Mouse (Mus musculus) MEL (cell line): ENCODE data around the gene Nfia. TPM values are rescaled to one million over a fixed set of nuclear protein-coding genes. Genes with fewer than 3 reads are reported as not detected.

Experiments
- DNase-seq: peaks from one replicate; pipeline ENCODE4 v3.0.0; 2011; ENCODE audit warnings: low read depth, low spot score
- H3K27ac ChIP-seq: 2 replicates; pipeline ENCODE4 v1.5.1; 2012; ENCODE audit warnings: low read depth, mild to moderate bottlenecking, control low read depth, low read length, moderate library complexity; ENCODE audit not compliant: control insufficient read depth
- H3K27me3 ChIP-seq, 2 experiments: fragments of 150-350 bp in 1 of 2; sonication (generic) in 1 of 2; 2 replicates each; pipeline ENCODE4 v1.6.1; 2012; ENCODE audit warnings: low read length in 2 of 2, mild to moderate bottlenecking in 2 of 2, improper control_type of control experiment in 1 of 2, moderate library complexity in 1 of 2; ENCODE audit not compliant: insufficient read depth in 2 of 2, control insufficient read depth in 1 of 2
- H3K36me3 ChIP-seq, 2 experiments: 2 replicates each; pipeline ENCODE4 v1.6.1; 2012 to 2014; ENCODE audit warnings: low read length in 2 of 2, improper control_type of control experiment in 1 of 2, inconsistent platforms in 1 of 2, mild to moderate bottlenecking in 1 of 2; ENCODE audit not compliant: insufficient read depth in 2 of 2, control insufficient read depth in 1 of 2
- H3K4me1 ChIP-seq, 2 experiments: fragments of 150-350 bp in 1 of 2; sonication (generic) in 1 of 2; 2 replicates each; pipeline ENCODE4 v1.6.1; 2012; ENCODE audit warnings: low read length in 2 of 2, improper control_type of control experiment in 1 of 2, mild to moderate bottlenecking in 1 of 2; ENCODE audit not compliant: insufficient read depth in 2 of 2, control insufficient read depth in 1 of 2
- H3K4me3 ChIP-seq, 2 experiments: fragments of 150-350 bp in 1 of 2; sonication (generic) in 1 of 2; 2 replicates each; pipeline ENCODE4 v1.5.1; 2012; ENCODE audit warnings: low read depth in 2 of 2, low read length in 2 of 2, mild to moderate bottlenecking in 2 of 2, moderate library complexity in 2 of 2, control low read depth in 1 of 2, improper control_type of control experiment in 1 of 2; ENCODE audit not compliant: control insufficient read depth in 1 of 2, insufficient read depth in 1 of 2
- H3K79me2 ChIP-seq: 2 replicates; pipeline ENCODE4 v1.6.1; 2012; ENCODE audit warnings: mild to moderate bottlenecking, low read length, moderate library complexity; ENCODE audit not compliant: control insufficient read depth, poor library complexity, insufficient read depth
- H3K9ac ChIP-seq: 2 replicates; pipeline ENCODE4 v1.6.1; 2012; ENCODE audit warnings: low read depth, mild to moderate bottlenecking, control low read depth, low read length, moderate library complexity; ENCODE audit not compliant: control insufficient read depth, poor library complexity, severe bottlenecking
- H3K9me3 ChIP-seq: fragments of 150-350 bp; sonication (generic); replicated peaks from 2 replicates; pipeline ENCODE4 v1.6.1; 2012; ENCODE audit warnings: mild to moderate bottlenecking, low read length, improper control_type of control experiment, moderate library complexity; ENCODE audit not compliant: insufficient read depth
- BHLHE40 ChIP-seq: IDR thresholded peaks from 2 replicates; pipeline ENCODE4 v1.6.1; 2012; ENCODE audit warnings: low read depth, mild to moderate bottlenecking, inconsistent platforms, low read length, improper control_type of control experiment, borderline replicate concordance
- CHD1 ChIP-seq: IDR thresholded peaks from 2 replicates; pipeline ENCODE4 v1.6.1; 2012; ENCODE audit warnings: low read depth, mild to moderate bottlenecking, inconsistent platforms, low read length, improper control_type of control experiment
- CHD2 ChIP-seq: IDR thresholded peaks from 2 replicates; pipeline ENCODE4 v1.6.1; 2011; ENCODE audit warnings: low read length, improper control_type of control experiment
- E2F4 ChIP-seq: IDR thresholded peaks from 2 replicates; pipeline ENCODE4 v1.6.1; 2011; ENCODE audit warnings: low read depth, low read length, improper control_type of control experiment, borderline replicate concordance
- ELF1 ChIP-seq: IDR thresholded peaks from 2 replicates; pipeline ENCODE4 v1.6.1; 2014; ENCODE audit warnings: low read depth, mild to moderate bottlenecking, inconsistent platforms, low read length, improper control_type of control experiment, moderate library complexity
- EP300 ChIP-seq, 2 experiments: IDR thresholded peaks; 2 replicates each; pipeline ENCODE4 v1.6.1; 2011; ENCODE audit warnings: improper control_type of control experiment in 2 of 2, low read length in 2 of 2, low read depth in 1 of 2, mild to moderate bottlenecking in 1 of 2
- ETS1 ChIP-seq: IDR thresholded peaks from 2 replicates; pipeline ENCODE4 v1.6.1; 2012; ENCODE audit warnings: low read depth, mild to moderate bottlenecking, inconsistent platforms, low read length, improper control_type of control experiment, moderate library complexity
- MAFK ChIP-seq: IDR thresholded peaks from 2 replicates; pipeline ENCODE4 v1.6.1; 2011; ENCODE audit warnings: low read depth, mild to moderate bottlenecking, low read length, improper control_type of control experiment, borderline replicate concordance
- MAZ ChIP-seq: IDR thresholded peaks from 2 replicates; pipeline ENCODE4 v1.6.1; 2012; ENCODE audit warnings: low read depth, mild to moderate bottlenecking, inconsistent platforms, low read length, improper control_type of control experiment
- MEF2A ChIP-seq: IDR thresholded peaks from 2 replicates; pipeline ENCODE4 v1.6.1; 2014; ENCODE audit warnings: low read depth, mild to moderate bottlenecking, inconsistent platforms, low read length, improper control_type of control experiment; ENCODE audit not compliant: poor library complexity, insufficient replicate concordance, severe bottlenecking; ENCODE audit errors: extremely low read depth
- MYB ChIP-seq: IDR thresholded peaks from 2 replicates; pipeline ENCODE4 v1.6.1; 2011; ENCODE audit warnings: mild to moderate bottlenecking, low read depth, low read length, improper control_type of control experiment
- MYC ChIP-seq: IDR thresholded peaks from 2 replicates; pipeline ENCODE4 v1.6.1; 2011; ENCODE audit warnings: low read depth, mild to moderate bottlenecking, low read length, improper control_type of control experiment, moderate library complexity
- POLR2A ChIP-seq, 2 experiments: IDR thresholded peaks; 2 replicates each; pipeline ENCODE4 v1.6.1; 2011 to 2012; ENCODE audit warnings: low read length in 2 of 2, mild to moderate bottlenecking in 2 of 2, control low read depth in 1 of 2, improper control_type of control experiment in 1 of 2, low read depth in 1 of 2, moderate library complexity in 1 of 2; ENCODE audit not compliant: control insufficient read depth in 1 of 2, insufficient read depth in 1 of 2, poor library complexity in 1 of 2
- POLR2AphosphoS2 ChIP-seq: IDR thresholded peaks from 2 replicates; pipeline ENCODE4 v1.6.1; 2011; ENCODE audit warnings: low read length, improper control_type of control experiment
- SIN3A ChIP-seq: IDR thresholded peaks from 2 replicates; pipeline ENCODE4 v1.6.1; 2012; ENCODE audit warnings: low read length, improper control_type of control experiment, inconsistent platforms
- SMC3 ChIP-seq: IDR thresholded peaks from 2 replicates; pipeline ENCODE4 v1.6.1; 2011; ENCODE audit warnings: low read depth, low read length, improper control_type of control experiment
- TAL1 ChIP-seq: IDR thresholded peaks from 2 replicates; pipeline ENCODE4 v1.6.1; 2012; ENCODE audit warnings: mild to moderate bottlenecking, inconsistent platforms, low read length, moderate library complexity, mixed read lengths
- TCF12 ChIP-seq: IDR thresholded peaks from 2 replicates; pipeline ENCODE4 v1.6.1; 2014; ENCODE audit warnings: low read depth, mild to moderate bottlenecking, inconsistent platforms, low read length, improper control_type of control experiment, moderate library complexity
- UBTF ChIP-seq: IDR thresholded peaks from 2 replicates; pipeline ENCODE4 v1.6.1; 2012; ENCODE audit warnings: low read depth, mild to moderate bottlenecking, inconsistent platforms, low read length, improper control_type of control experiment, moderate library complexity, borderline replicate concordance; ENCODE audit not compliant: insufficient read depth
- USF2 ChIP-seq, 2 experiments: IDR thresholded peaks; 2 replicates each; pipeline ENCODE4 v1.6.1; 2011 to 2012; ENCODE audit warnings: improper control_type of control experiment in 2 of 2, low read length in 2 of 2, borderline replicate concordance in 1 of 2, inconsistent platforms in 1 of 2, low read depth in 1 of 2, mild to moderate bottlenecking in 1 of 2; ENCODE audit not compliant: insufficient read depth in 1 of 2
- ZKSCAN1 ChIP-seq: IDR thresholded peaks from 2 replicates; pipeline ENCODE4 v1.6.1; 2012; ENCODE audit warnings: low read depth, mild to moderate bottlenecking, inconsistent platforms, low read length, improper control_type of control experiment, moderate library complexity
- ZMIZ1 ChIP-seq: IDR thresholded peaks from 2 replicates; pipeline ENCODE4 v1.6.1; 2012; ENCODE audit warnings: low read depth, mild to moderate bottlenecking, inconsistent platforms, low read length, improper control_type of control experiment, moderate library complexity
- ZNF384 ChIP-seq: IDR thresholded peaks from 2 replicates; pipeline ENCODE4 v1.6.1; 2012; ENCODE audit warnings: low read depth, mild to moderate bottlenecking, inconsistent platforms, low read length, improper control_type of control experiment
- polyA plus RNA-seq, 2 experiments: library from polyadenylated mRNA; stranded (reverse) in 1 of 2; unstranded in 1 of 2; fragments of >175 nt in 1 of 2; fragments of >200 nt in 1 of 2; gene quantifications; 2 replicates each; pipeline versions ENCODE4 v1.2.1 to v1.2.4; 2012; ENCODE audit warnings: low replicate concordance in 2 of 2, low read depth in 1 of 2; ENCODE audit not compliant: insufficient read length in 2 of 2, insufficient read depth in 1 of 2, missing spikeins in 1 of 2
- total RNA-seq: library from RNA; depleted of rRNA; stranded (reverse); fragments of 300-350 nt; gene quantifications from 2 replicates; pipeline ENCODE4 v1.2.3, GENCODE M21; 2012

Gene Nfia
- total and polyA plus RNA-seq, 3 experiments: 10.2 to 20.5 (median 13.4) TPM

GRCm38 (mm10) chr4:97776388-97777080 lies 4.0 kb downstream of the Nfia start:
- H3K9me3 ChIP-seq: no peaks in the 10 kb centered on the region
- no peak for TF ChIP-seq ELF1
- TF ChIP-seq E2F4: 0 out of 2 replicates have a peak, but pooled peaks have one; percentile 22
- no peak for TF ChIP-seq CHD2
- TF ChIP-seq EP300 (IDR thresholded peaks at IDR 0.05; ENCODE audit: low read depth in 1 of 2, low read length in 2 of 2): peak in 1 of 2 experiments; percentile 19; a peak in 1 of 4 replicates
- peak; percentile 61; the same call in 1 of the 2 replicates for TF ChIP-seq SIN3A
- TF ChIP-seq MYC: 0 out of 2 replicates have a peak, but pooled peaks have one; percentile 14
- H3K4me3 ChIP-seq: peak overlapping the region; percentile 67 to 73
- H3K9ac ChIP-seq: peak overlapping the region; percentile 83
- H3K27me3 ChIP-seq: no peaks in the 10 kb centered on the region
- H3K79me2 ChIP-seq: peaks cover 45% of the 10 kb centered on the region
- peak overlapping the region; percentile 83 for H3K27ac ChIP-seq
- peaks cover 1 to 4% of the 10 kb centered on the region in 2 experiments; a peak in 2 of 4 replicates for H3K36me3 ChIP-seq
- peaks cover 0 to 5% of the 10 kb centered on the region in 2 experiments; a peak in 3 of 4 replicates for H3K4me1 ChIP-seq
- DNase-seq: peak; percentile 72

GRCm38 (mm10) chr4:97777081-97777705 lies 4.7 kb downstream of the Nfia start:
- no peaks in the 10 kb centered on the region for H3K27me3 ChIP-seq
- DNase-seq: peak; percentile 71

GRCm38 (mm10) chr4:97777706-97778176 lies 5.2 kb downstream of the Nfia start, which contains the start of gene E130114P18Rik:
E130114P18Rik (minus strand) TSS chr4:97778078.
- H3K4me3 ChIP-seq: peak within 1 kb of the TSS; percentile 74 to 94
- no peaks in the 10 kb centered on the region for H3K9me3 ChIP-seq
- peaks cover 5 to 14% of the 10 kb centered on the region in 2 experiments; a peak in 3 of 4 replicates for H3K4me1 ChIP-seq
- peak within 1 kb of the TSS; percentile 91 for H3K27ac ChIP-seq
- DNase-seq: peak; percentile 84
- peaks cover 3 to 14% of the 10 kb centered on the region in 2 experiments for H3K36me3 ChIP-seq
- H3K79me2 ChIP-seq: peaks cover 55% of the 10 kb centered on the region
- H3K27me3 ChIP-seq: no peaks in the 10 kb centered on the region
- peak within 1 kb of the TSS; percentile 92 for H3K9ac ChIP-seq
- TF ChIP-seq ZKSCAN1: no peak
- TF ChIP-seq ETS1: no peak
- TF ChIP-seq ZNF384: no peak
- TF ChIP-seq E2F4: no peak
- TF ChIP-seq TCF12: no peak
- TF ChIP-seq POLR2AphosphoS2: no peak
- no peak for TF ChIP-seq MYB
- TF ChIP-seq TAL1: no peak
- TF ChIP-seq ELF1: no peak
- peak in 1 of 2 experiments; percentile 64; a peak in 2 of 4 replicates for TF ChIP-seq POLR2A (IDR thresholded peaks at IDR 0.05; ENCODE audit: control insufficient read depth in 1 of 2, insufficient read depth in 1 of 2, low read depth in 1 of 2, low read length in 2 of 2, poor library complexity in 1 of 2)
- TF ChIP-seq MAFK: no peak
- TF ChIP-seq EP300 (IDR thresholded peaks at IDR 0.05; ENCODE audit: low read depth in 1 of 2, low read length in 2 of 2): no peak
- peak; percentile 77 for TF ChIP-seq MAZ
- no peak; the same call in 1 of the 2 replicates for TF ChIP-seq CHD1
- no peak for TF ChIP-seq MEF2A
- no peak for TF ChIP-seq UBTF
- TF ChIP-seq USF2 (IDR thresholded peaks at IDR 0.05; ENCODE audit: borderline replicate concordance in 1 of 2, insufficient read depth in 1 of 2, low read depth in 1 of 2, low read length in 2 of 2): no peak

More at GRCm38 (mm10) chr4:97777081-97777705, 4.7 kb downstream of the Nfia start:
- Histone ChIP-seq H3K9me3 (no peaks in the 10 kb centered on the region), H3K27ac (peak overlapping the region; percentile 91), H3K36me3 (peaks cover 1 to 9% of the 10 kb centered on the region in 2 experiments; a peak in 3 of 4 replicates), H3K9ac (peak overlapping the region; percentile 92), H3K79me2 (peaks cover 49% of the 10 kb centered on the region), H3K4me1 (peaks cover 0 to 10% of the 10 kb centered on the region in 2 experiments; a peak in 3 of 4 replicates), H3K4me3 (peak overlapping the region; percentile 74 to 94)
- TF ChIP-seq BHLHE40 (no peak), ZMIZ1 (no peak), SMC3 (no peak), EP300 (IDR thresholded peaks at IDR 0.05; ENCODE audit: low read depth in 1 of 2, low read length in 2 of 2) (0 out of 4 replicates have a peak, but pooled peaks of 1 of the 2 experiments have one; percentile 1)
